Mouse (Mus musculus) midbrain, embryonic 16.5 days (tissue): ENCODE measurements around the gene Btbd35f3. TPM values are rescaled to one million over a fixed set of nuclear protein-coding genes. Genes with fewer than 3 reads are reported as not detected.
"Not testable (repeated sequence)": the region's sequence is repeated elsewhere in the genome, so short reads cannot be mapped to it uniquely, and the experiment has no call there.

Source experiments
- ATAC-seq: fragments of 200-750 bp; cut with Nextera tagmentation; 2 replicates; pipeline ENCODE4 v1.8.0; 2017; ENCODE audit warnings: moderate TSS enrichment
- H3K27ac ChIP-seq: fragments of 300-500 bp; sonication (generic); 2 replicates; pipeline ENCODE4 v1.5.1; 2014; ENCODE audit warnings: mild to moderate bottlenecking, low read length, mixed read lengths
- H3K27me3 ChIP-seq: fragments of 300-500 bp; sonication (generic); 2 replicates; pipeline ENCODE4 v1.6.1; 2014; ENCODE audit warnings: low read depth, low read length, mixed read lengths; ENCODE audit not compliant: control insufficient read depth, insufficient read depth
- H3K36me3 ChIP-seq: fragments of 300-500 bp; sonication (generic); 2 replicates; pipeline ENCODE4 v1.6.1; 2014; ENCODE audit warnings: mild to moderate bottlenecking, low read length, moderate library complexity, mixed read lengths; ENCODE audit not compliant: control insufficient read depth, insufficient read depth
- H3K4me1 ChIP-seq: fragments of 300-500 bp; sonication (generic); 2 replicates; pipeline ENCODE4 v1.6.1; 2014; ENCODE audit warnings: mild to moderate bottlenecking, low read length, mixed read lengths; ENCODE audit not compliant: control insufficient read depth, insufficient read depth
- H3K4me2 ChIP-seq: fragments of 300-500 bp; sonication (generic); 2 replicates; pipeline ENCODE4 v1.6.1; 2014; ENCODE audit warnings: mild to moderate bottlenecking, low read length, mixed read lengths
- H3K4me3 ChIP-seq: fragments of 300-500 bp; sonication (generic); 2 replicates; pipeline ENCODE4 v1.5.1; 2014; ENCODE audit warnings: low read depth, mild to moderate bottlenecking, low read length, moderate library complexity, mixed read lengths
- H3K9ac ChIP-seq: fragments of 300-500 bp; sonication (generic); 2 replicates; pipeline ENCODE4 v1.6.1; 2014; ENCODE audit warnings: low read depth, low read length, mixed read lengths
- H3K9me3 ChIP-seq: fragments of 300-500 bp; sonication (generic); replicated peaks from 2 replicates; pipeline ENCODE4 v1.6.1; 2014; ENCODE audit warnings: mild to moderate bottlenecking, low read length, mixed read lengths; ENCODE audit not compliant: control insufficient read depth, poor library complexity, severe bottlenecking
- WGBS: fragments of 180-500 bp; shearing (Covaris S2); extraction: QIAGEN DNeasy Blood & Tissue Kit; methylation state at CpG from one replicate; pipeline ENCODE4 v1.1.7; 2014; 5-methylcytosine and 5-hydroxymethylcytosine counted together
- polyA plus RNA-seq: library from polyadenylated mRNA; unstranded; fragments of >200 nt; fragmentation: Nextera tagmentation; extraction: Ambion mirVana; gene quantifications from 2 replicates; pipeline ENCODE4 v1.2.1, GENCODE M21; 2015

The Btbd35f3 gene
- polyA plus RNA-seq = not detected in 2 replicates

DNA sequence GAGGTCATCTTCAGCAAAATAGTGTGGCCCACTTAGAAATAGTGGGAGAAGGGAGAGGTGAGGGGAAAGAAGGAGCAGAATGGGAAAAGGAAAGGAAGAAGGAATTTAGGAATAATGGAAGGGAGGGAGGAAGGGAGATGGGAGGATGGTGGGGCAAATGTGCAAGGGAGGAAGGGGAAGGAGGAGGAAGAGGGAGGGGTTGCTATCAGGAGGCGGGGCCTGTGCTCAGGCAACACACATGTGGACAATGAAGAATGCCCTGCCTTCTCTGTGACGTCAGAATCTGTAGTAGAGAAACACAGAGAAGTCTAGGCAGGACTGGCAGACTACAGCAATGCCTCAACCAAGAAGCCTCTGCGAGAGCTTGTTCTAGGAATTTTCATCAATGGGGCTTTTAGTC, at the start of gene Btbd35f3:
Gene Btbd35f3 (plus strand): TSS at position 301 of the 400 bp plus-strand sequence.
- H3K27me3 ChIP-seq, H3K4me3 ChIP-seq, H3K4me1 ChIP-seq, H3K27ac ChIP-seq, H3K36me3 ChIP-seq, H3K9ac ChIP-seq, ATAC-seq, H3K9me3 ChIP-seq, H3K4me2 ChIP-seq: not testable (repeated sequence)
- WGBS = no CpG with 5 or more reads among the region's 3 CpGs

Other genes with a start within 250 kb of the Btbd35f3 start
- gene Btbd35f16, start 80.7 kb upstream of the Btbd35f3 start, polyA plus RNA-seq = not detected in 2 replicates
- gene Btbd35f28, start 158.9 kb downstream of the Btbd35f3 start, polyA plus RNA-seq = not detected in 2 replicates